Mouse (Mus musculus): ENCODE results near the gene 6430548M08Rik.

GRCm38 (mm10) chr8:120181861-120182414 lies 68.0 kb downstream of the 6430548M08Rik start:
- TF ChIP-seq POLR2A (IDR thresholded peaks at IDR 0.05; ENCODE audit: extremely low read depth, insufficient read depth, low read length) (no peak), CTCF (IDR thresholded peaks at IDR 0.05; ENCODE audit: low read depth, low read length) (peak; percentile 62)
